Mouse (Mus musculus): Measurements from ENCODE around the gene Taok3. TPM values are rescaled to one million over a fixed set of nuclear protein-coding genes. Genes with fewer than 3 reads are reported as not detected.

Gene Taok3
- polyA plus RNA-seq, 1 experiment: not detected

GRCm38 (mm10) chr5:117123102-117123501 lies 3.2 kb downstream of the Taok3 start:
- Histone ChIP-seq H3K4me1 (ENCODE audit: control insufficient read depth, insufficient read depth, low read length) (peaks cover 8% of the 10 kb centered on the region), H3K27ac (ENCODE audit: insufficient read depth, low read depth, low read length) (no peak overlapping the region), H3K4me3 (ENCODE audit: insufficient read depth, low read depth, low read length) (no peak overlapping the region)
- TF ChIP-seq CTCF (IDR thresholded peaks at IDR 0.05; ENCODE audit: insufficient read depth, low read depth, low read length) (no peak), POLR2A (IDR thresholded peaks at IDR 0.05; ENCODE audit: insufficient read depth, low read depth, low read length) (no peak)
- 94% methylated on average over 6 of the region's 6 CpGs for WGBS

DNA sequence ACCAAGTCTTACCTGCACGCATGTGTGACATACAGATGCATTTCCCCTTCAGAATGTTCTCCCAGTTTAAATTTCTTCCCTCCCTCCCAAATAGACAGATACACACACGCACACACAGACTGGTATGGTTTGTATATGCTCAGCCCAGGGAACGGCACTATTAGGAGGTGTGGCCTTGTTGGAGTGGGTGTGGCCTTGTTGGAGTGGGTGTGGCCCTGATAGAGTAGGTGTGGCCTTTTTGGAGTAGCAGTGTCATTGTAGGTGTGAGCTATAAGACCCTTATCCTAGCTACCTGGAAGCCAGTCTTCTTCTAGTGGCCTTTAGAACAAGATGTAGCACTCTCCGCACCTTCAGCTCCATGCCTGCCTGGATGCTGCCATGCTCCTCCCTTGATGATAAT lies 3.9 kb downstream of the Taok3 start:
- H3K4me1 ChIP-seq (ENCODE audit: control insufficient read depth, insufficient read depth, low read length): peaks cover 8% of the 10 kb centered on the region
- 94% methylated on average over 4 of the region's 4 CpGs for WGBS

GRCm38 (mm10) chr5:117125482-117126346 lies 5.8 kb downstream of the Taok3 start:
- peaks cover 6% of the 10 kb centered on the region for H3K4me1 ChIP-seq (ENCODE audit: control insufficient read depth, insufficient read depth, low read length)
- 84% methylated on average over 16 of the region's 16 CpGs for WGBS
- H3K27ac ChIP-seq (ENCODE audit: insufficient read depth, low read depth, low read length): no peak overlapping the region
- TF ChIP-seq CTCF (IDR thresholded peaks at IDR 0.05; ENCODE audit: insufficient read depth, low read depth, low read length) (no peak), POLR2A (IDR thresholded peaks at IDR 0.05; ENCODE audit: insufficient read depth, low read depth, low read length) (no peak)
- no peak overlapping the region for H3K4me3 ChIP-seq (ENCODE audit: insufficient read depth, low read depth, low read length)

More for the DNA sequence above, 3.9 kb downstream of the Taok3 start:
- no peak overlapping the region for H3K4me3 ChIP-seq (ENCODE audit: insufficient read depth, low read depth, low read length)
- no peak for TF ChIP-seq CTCF (IDR thresholded peaks at IDR 0.05; ENCODE audit: insufficient read depth, low read depth, low read length)
- TF ChIP-seq POLR2A (IDR thresholded peaks at IDR 0.05; ENCODE audit: insufficient read depth, low read depth, low read length): no peak
- no peak overlapping the region for H3K27ac ChIP-seq (ENCODE audit: insufficient read depth, low read depth, low read length)

DNA sequence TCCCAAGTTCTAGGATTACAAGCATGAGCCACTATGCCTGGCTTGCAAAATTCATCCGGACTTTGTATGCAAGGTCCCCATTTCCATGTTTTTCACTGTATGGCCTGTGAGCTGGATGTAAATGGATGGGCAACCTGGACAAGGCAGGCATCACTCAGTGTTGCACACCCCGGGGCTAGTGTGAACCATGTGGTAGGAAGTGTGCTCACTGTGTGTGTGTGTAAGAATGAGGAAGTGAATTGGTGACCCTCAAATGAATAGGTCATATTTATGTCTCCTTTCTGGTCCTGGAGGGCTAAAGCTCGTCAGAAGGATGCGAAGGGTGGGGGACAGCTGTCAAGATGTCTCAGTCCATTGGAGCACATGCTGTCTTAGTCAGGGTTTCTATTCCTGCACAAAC lies 7.1 kb downstream of the Taok3 start:
- no peak overlapping the region for H3K4me3 ChIP-seq (ENCODE audit: insufficient read depth, low read depth, low read length)
- TF ChIP-seq POLR2A (IDR thresholded peaks at IDR 0.05; ENCODE audit: insufficient read depth, low read depth, low read length): no peak
- no peak for TF ChIP-seq CTCF (IDR thresholded peaks at IDR 0.05; ENCODE audit: insufficient read depth, low read depth, low read length)
- no peak overlapping the region for H3K27ac ChIP-seq (ENCODE audit: insufficient read depth, low read depth, low read length)
- H3K4me1 ChIP-seq (ENCODE audit: control insufficient read depth, insufficient read depth, low read length): no peaks in the 10 kb centered on the region
- WGBS: 95% methylated on average over 4 of the region's 4 CpGs

GRCm38 (mm10) chr5:117130726-117131125 lies 10.8 kb downstream of the Taok3 start:
- Histone ChIP-seq H3K4me1 (ENCODE audit: control insufficient read depth, insufficient read depth, low read length) (peaks cover 7% of the 10 kb centered on the region), H3K27ac (ENCODE audit: insufficient read depth, low read depth, low read length) (no peak overlapping the region), H3K4me3 (ENCODE audit: insufficient read depth, low read depth, low read length) (no peak overlapping the region)
- TF ChIP-seq CTCF (IDR thresholded peaks at IDR 0.05; ENCODE audit: insufficient read depth, low read depth, low read length): no peak
- no peak for TF ChIP-seq POLR2A (IDR thresholded peaks at IDR 0.05; ENCODE audit: insufficient read depth, low read depth, low read length)
- WGBS: 84% methylated on average over 15 of the region's 15 CpGs

DNA sequence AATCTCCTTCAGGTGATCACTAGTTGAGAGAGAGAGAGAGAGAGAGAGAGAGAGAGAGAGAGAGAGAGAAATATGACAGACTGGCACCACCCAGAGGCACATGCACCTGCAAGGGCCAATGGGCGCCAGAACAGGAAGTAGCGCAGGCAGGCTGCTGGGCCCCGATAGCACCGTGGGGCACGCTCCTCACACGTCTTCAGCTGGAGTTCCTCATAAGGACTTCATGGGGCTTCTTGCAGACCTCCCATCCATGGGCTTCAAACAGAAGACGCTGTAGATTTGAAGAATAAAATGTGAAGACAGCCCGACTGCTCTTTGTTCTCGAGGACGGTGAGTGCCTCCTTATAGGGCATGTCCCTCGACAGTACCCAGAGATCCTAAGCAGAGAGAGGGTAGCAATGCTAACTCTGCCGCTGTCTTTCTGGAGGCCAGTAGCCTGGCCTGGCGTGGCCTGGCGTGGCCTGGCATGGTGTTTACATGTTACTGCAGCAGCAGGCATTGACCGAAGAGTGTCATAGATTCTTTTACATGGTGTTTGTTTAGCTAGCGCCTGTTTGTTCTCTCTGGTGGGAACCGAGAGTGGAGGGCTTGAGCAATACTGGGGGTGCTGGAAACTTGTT lies 13.6 kb downstream of the Taok3 start:
- TF ChIP-seq POLR2A (IDR thresholded peaks at IDR 0.05; ENCODE audit: insufficient read depth, low read depth, low read length) (no peak), CTCF (IDR thresholded peaks at IDR 0.05; ENCODE audit: insufficient read depth, low read depth, low read length) (no peak)
- Histone ChIP-seq H3K4me1 (ENCODE audit: control insufficient read depth, insufficient read depth, low read length) (peaks cover 17% of the 10 kb centered on the region), H3K4me3 (ENCODE audit: insufficient read depth, low read depth, low read length) (no peak overlapping the region; the same call in 1 of the 2 replicates), H3K27ac (ENCODE audit: insufficient read depth, low read depth, low read length) (no peak overlapping the region)
- 91% methylated on average over 17 of the region's 17 CpGs for WGBS

- TF ChIP-seq POLR2A (IDR thresholded peaks at IDR 0.05; ENCODE audit: insufficient read depth, low read depth, low read length) (no peak), CTCF (IDR thresholded peaks at IDR 0.05; ENCODE audit: insufficient read depth, low read depth, low read length) (no peak)
- Histone ChIP-seq H3K4me3 (ENCODE audit: insufficient read depth, low read depth, low read length) (no peak overlapping the region), H3K4me1 (ENCODE audit: control insufficient read depth, insufficient read depth, low read length) (peaks cover 18% of the 10 kb centered on the region), H3K27ac (ENCODE audit: insufficient read depth, low read depth, low read length) (no peak overlapping the region)
- WGBS: 80% methylated on average over 19 of the region's 19 CpGs
Measured at GRCm38 (mm10) chr5:117134066-117134888, 14.3 kb downstream of the Taok3 start.

DNA sequence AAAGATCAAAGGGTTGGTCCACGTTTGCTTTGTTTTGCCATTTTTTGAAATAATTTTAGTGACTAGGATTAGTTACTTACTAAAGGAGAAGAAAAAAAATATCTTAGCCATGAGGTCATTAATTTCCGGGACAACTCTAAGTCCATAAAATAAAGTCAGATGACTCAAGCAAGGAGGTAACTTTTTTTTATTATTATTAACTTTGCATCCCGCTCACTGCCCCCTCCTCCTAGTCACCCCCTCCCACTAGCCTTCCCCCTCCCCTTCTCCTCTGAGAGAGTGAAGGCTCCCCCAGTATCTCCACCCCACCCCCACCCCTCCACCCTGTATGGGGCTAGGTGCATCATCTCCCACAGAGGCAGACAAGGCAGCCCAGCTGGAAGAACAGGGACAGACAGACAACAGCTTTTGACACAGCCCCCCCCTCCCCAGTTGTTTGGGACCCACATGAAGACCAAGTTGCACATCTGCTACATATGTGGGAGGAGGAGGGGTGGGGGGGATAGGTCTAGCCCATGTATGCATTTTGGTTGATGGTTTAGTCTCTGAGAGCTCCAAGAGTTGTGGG lies 15.0 kb downstream of the Taok3 start:
- H3K4me1 ChIP-seq (ENCODE audit: control insufficient read depth, insufficient read depth, low read length): peaks cover 18% of the 10 kb centered on the region
- TF ChIP-seq CTCF (IDR thresholded peaks at IDR 0.05; ENCODE audit: insufficient read depth, low read depth, low read length) (no peak), POLR2A (IDR thresholded peaks at IDR 0.05; ENCODE audit: insufficient read depth, low read depth, low read length) (no peak)
- 80% methylated on average over 3 of the region's 3 CpGs for WGBS
- H3K4me3 ChIP-seq (ENCODE audit: insufficient read depth, low read depth, low read length): no peak overlapping the region
- H3K27ac ChIP-seq (ENCODE audit: insufficient read depth, low read depth, low read length): no peak overlapping the region

All from olfactory bulb, adult 2 months (tissue).